Mouse (Mus musculus) forebrain, postnatal 0 days (tissue): ENCODE results near the gene Il1r1. TPM values are rescaled to one million over a fixed set of nuclear protein-coding genes. Genes with fewer than 3 reads are reported as not detected.

Experiments
- ATAC-seq: fragments of 200-750 bp; cut with Nextera tagmentation; 2 replicates; pipeline ENCODE4 v1.8.0; 2017; ENCODE audit warnings: mild to moderate bottlenecking, moderate library complexity
- DNase-seq: peaks from one replicate; pipeline ENCODE4 v3.0.0-alpha.2; 2015
- H3K27ac ChIP-seq: fragments of 300-500 bp; sonication (generic); 2 replicates; pipeline ENCODE4 v1.5.1; 2014; ENCODE audit warnings: low read depth, mild to moderate bottlenecking, antibody characterized with exemption, low read length, moderate library complexity, mixed read lengths
- H3K27me3 ChIP-seq: fragments of 300-500 bp; sonication (generic); 2 replicates; pipeline ENCODE4 v1.6.1; 2014; ENCODE audit warnings: mild to moderate bottlenecking, low read length, mixed read lengths; ENCODE audit not compliant: insufficient read depth
- H3K36me3 ChIP-seq: fragments of 300-500 bp; sonication (generic); 2 replicates; pipeline ENCODE4 v1.6.1; 2014; ENCODE audit warnings: mild to moderate bottlenecking, moderate library complexity; ENCODE audit not compliant: insufficient read depth
- H3K4me1 ChIP-seq: fragments of 300-500 bp; sonication (generic); 2 replicates; pipeline ENCODE4 v1.6.1; 2014; ENCODE audit warnings: antibody characterized with exemption; ENCODE audit not compliant: insufficient read depth
- H3K4me2 ChIP-seq: fragments of 300-500 bp; sonication (generic); 2 replicates; pipeline ENCODE4 v1.6.1; 2014; ENCODE audit warnings: low read depth, mild to moderate bottlenecking, moderate library complexity
- H3K4me3 ChIP-seq: fragments of 300-500 bp; sonication (generic); 2 replicates; pipeline ENCODE4 v1.5.1; 2014; ENCODE audit warnings: low read depth, low read length, mixed read lengths
- H3K9ac ChIP-seq: fragments of 300-500 bp; sonication (generic); 2 replicates; pipeline ENCODE4 v1.6.1; 2014; ENCODE audit warnings: mild to moderate bottlenecking
- H3K9me3 ChIP-seq: fragments of 300-500 bp; sonication (generic); 2 replicates; pipeline ENCODE4 v1.6.1; 2016; ENCODE audit warnings: low read length
- CTCF ChIP-seq: sonication (generic); IDR thresholded peaks from 2 replicates; pipeline ENCODE4 v1.5.1; 2016; ENCODE audit warnings: antibody characterized with exemption, control low read depth, low read depth
- WGBS: fragments of 180-500 bp; shearing (Covaris S2); extraction: QIAGEN DNeasy Blood & Tissue Kit; methylation state at CpG from one replicate; pipeline ENCODE4 v1.1.7; 2014; 5-methylcytosine and 5-hydroxymethylcytosine counted together
- polyA plus RNA-seq: library from polyadenylated mRNA; unstranded; fragments of >200 nt; fragmentation: Nextera tagmentation; extraction: Ambion mirVana; gene quantifications from 2 replicates; pipeline ENCODE4 v1.2.1, GENCODE M21; 2015
- total RNA-seq: library from RNA; depleted of rRNA; stranded (reverse); fragments of >200 nt; gene quantifications from 2 replicates; pipeline ENCODE4 v1.2.3, GENCODE M21; 2014

Gene Il1r1
- total and polyA plus RNA-seq, 2 experiments from 2014 or later: 0.84 to 0.90 TPM

DNA sequence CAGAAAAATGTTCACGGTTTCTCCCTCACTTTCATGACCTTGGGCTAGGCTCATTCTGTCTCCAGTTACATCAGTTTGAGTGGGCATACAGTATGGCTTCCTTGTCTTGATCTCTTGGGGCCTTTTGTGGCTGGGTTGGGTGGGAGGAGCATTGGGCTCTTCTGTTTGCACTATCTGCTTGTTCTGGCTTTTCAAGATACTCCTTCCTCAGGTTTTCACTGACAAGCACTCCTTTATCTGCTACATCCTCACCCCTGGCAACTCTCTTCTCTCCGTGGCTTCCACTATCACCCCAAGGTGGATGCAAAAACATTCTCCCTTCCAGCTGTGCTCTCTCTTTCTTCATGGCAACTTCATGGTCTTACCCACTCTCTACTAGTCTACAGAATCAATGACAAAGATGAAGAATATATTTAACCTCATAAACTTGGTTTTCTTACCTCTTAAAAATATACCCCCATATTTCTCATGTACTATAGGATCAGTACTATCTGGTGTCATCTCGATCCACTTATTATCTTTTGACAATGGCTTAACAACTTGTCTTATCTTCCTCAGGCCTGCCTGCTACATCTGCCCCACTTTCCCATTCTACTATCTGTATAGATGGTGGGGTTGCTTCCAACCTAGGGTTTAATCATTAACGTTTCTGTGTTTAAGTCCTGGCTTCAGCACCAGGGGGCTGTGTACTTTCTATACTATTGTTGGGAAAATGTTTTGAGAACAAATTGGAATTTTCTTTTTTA is 127.5 kb downstream of the Il1r1 start:
- ATAC-seq: no peak
- no peak for TF ChIP-seq CTCF
- no peak for DNase-seq

DNA sequence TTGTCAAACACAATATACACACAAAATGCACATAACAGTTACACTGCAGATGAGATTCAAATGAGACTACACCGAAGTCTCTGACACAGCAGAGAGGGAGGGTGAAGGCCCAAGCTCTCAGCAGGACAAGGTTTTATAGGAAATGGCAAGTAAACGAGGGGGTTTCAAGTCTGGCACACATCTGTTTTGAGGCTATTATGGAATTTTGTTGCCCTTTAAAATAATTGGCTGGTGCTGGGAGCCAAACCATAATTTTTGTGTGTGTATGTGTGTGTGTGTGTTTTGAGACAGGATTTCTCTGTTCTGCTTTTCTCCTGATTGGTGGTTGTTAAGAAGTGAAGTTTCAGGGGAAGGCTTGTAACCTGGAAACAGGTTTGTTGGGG is 128.0 kb downstream of the Il1r1 start:
- no peak overlapping the region for H3K4me3 ChIP-seq
- no peaks in the 10 kb centered on the region for H3K27me3 ChIP-seq
- H3K27ac ChIP-seq: no peak overlapping the region
- H3K36me3 ChIP-seq: no peaks in the 10 kb centered on the region
- no peaks in the 10 kb centered on the region for H3K4me1 ChIP-seq
- no peak for ATAC-seq
- DNase-seq: no peak
- H3K4me2 ChIP-seq: no peak overlapping the region
- no peak overlapping the region for H3K9ac ChIP-seq
- WGBS: 52% methylated on average over 2 of the region's 2 CpGs
- TF ChIP-seq CTCF: no peak
- no peaks in the 10 kb centered on the region for H3K9me3 ChIP-seq

More for the DNA sequence above, 127.5 kb downstream of the Il1r1 start:
- no peak overlapping the region for H3K9ac ChIP-seq
- no peak overlapping the region for H3K4me2 ChIP-seq
- no peak overlapping the region for H3K4me3 ChIP-seq
- no peaks in the 10 kb centered on the region for H3K9me3 ChIP-seq
- H3K27ac ChIP-seq: no peak overlapping the region
- H3K27me3 ChIP-seq: no peaks in the 10 kb centered on the region
- H3K4me1 ChIP-seq: no peaks in the 10 kb centered on the region
- no peaks in the 10 kb centered on the region for H3K36me3 ChIP-seq
- WGBS: 84% methylated on average over 4 of the region's 4 CpGs

DNA sequence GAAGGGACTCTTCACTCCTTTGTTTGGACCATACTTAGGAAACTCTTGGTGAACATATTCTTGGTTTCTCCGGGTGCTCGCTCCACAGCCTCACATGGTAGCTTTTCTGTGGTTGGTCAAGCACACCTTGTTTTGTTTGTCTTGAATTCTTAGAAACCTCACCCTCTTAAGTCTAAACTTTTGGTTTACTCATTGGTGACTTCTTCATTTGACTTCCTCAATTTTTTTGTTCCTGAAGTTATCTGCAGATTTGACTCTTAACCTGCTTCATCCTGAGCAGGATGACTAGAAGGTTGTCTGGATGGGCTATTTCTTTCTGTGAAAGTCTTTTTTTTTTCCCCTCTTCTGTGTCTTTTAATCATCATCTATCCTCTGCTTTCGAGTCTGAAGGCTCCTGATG is 129.8 kb downstream of the Il1r1 start:
- H3K27me3 ChIP-seq: no peaks in the 10 kb centered on the region
- no peak for DNase-seq
- no peak for ATAC-seq
- 87% methylated on average over 3 of the region's 3 CpGs for WGBS
- H3K9ac ChIP-seq: no peak overlapping the region
- H3K4me3 ChIP-seq: no peak overlapping the region
- H3K4me2 ChIP-seq: no peak overlapping the region
- H3K4me1 ChIP-seq: no peaks in the 10 kb centered on the region
- no peaks in the 10 kb centered on the region for H3K9me3 ChIP-seq
- H3K27ac ChIP-seq: no peak overlapping the region
- no peaks in the 10 kb centered on the region for H3K36me3 ChIP-seq
- no peak for TF ChIP-seq CTCF

GRCm38 (mm10) chr1:40355431-40355843 is 130.6 kb downstream of the Il1r1 start:
- no peaks in the 10 kb centered on the region for H3K27me3 ChIP-seq
- 92% methylated on average over 4 of the region's 4 CpGs for WGBS
- H3K9ac ChIP-seq: no peak overlapping the region
- no peak overlapping the region for H3K4me2 ChIP-seq
- no peaks in the 10 kb centered on the region for H3K4me1 ChIP-seq
- TF ChIP-seq CTCF: no peak
- DNase-seq (no peak), ATAC-seq (no peak)
- no peak overlapping the region for H3K27ac ChIP-seq
- no peaks in the 10 kb centered on the region for H3K9me3 ChIP-seq
- H3K4me3 ChIP-seq: no peak overlapping the region
- no peaks in the 10 kb centered on the region for H3K36me3 ChIP-seq

DNA sequence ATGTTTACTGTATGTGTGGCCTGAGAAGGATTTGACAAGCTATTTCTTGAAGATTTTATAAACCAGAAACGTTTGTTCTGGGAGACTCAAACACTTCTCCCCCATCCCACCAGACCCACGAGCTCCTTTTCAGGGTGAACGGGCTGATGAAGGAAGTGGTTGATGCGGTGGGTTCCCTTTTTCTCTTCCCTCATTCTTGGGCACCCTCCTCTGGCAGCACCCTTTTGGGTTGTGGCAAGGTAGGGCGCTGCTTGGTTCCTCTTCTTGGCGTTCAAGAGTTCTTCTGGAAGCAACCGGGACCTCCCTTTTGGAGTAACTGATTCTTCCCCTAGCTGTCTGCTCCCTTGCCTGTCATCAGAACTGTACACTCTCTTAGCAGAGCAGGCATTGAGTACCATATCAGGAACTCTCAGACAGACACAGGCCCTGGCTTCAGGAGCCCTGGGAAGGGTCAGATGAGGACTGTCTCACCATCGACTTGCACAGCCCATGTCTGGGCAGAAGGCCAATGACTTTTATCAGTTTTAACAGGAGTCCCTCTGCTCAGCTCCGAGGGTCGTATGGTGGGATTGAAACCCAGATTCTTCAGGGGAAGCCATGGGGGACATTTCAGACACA is 131.1 kb downstream of the Il1r1 start:
- no peak overlapping the region for H3K4me2 ChIP-seq
- H3K9ac ChIP-seq: no peak overlapping the region
- no peak for DNase-seq
- TF ChIP-seq CTCF: no peak
- ATAC-seq: no peak
- 84% methylated on average over 10 of the region's 10 CpGs for WGBS
- no peaks in the 10 kb centered on the region for H3K4me1 ChIP-seq
- H3K27me3 ChIP-seq: no peaks in the 10 kb centered on the region
- H3K27ac ChIP-seq: no peak overlapping the region
- H3K36me3 ChIP-seq: no peaks in the 10 kb centered on the region
- no peaks in the 10 kb centered on the region for H3K9me3 ChIP-seq
- no peak overlapping the region for H3K4me3 ChIP-seq

DNA sequence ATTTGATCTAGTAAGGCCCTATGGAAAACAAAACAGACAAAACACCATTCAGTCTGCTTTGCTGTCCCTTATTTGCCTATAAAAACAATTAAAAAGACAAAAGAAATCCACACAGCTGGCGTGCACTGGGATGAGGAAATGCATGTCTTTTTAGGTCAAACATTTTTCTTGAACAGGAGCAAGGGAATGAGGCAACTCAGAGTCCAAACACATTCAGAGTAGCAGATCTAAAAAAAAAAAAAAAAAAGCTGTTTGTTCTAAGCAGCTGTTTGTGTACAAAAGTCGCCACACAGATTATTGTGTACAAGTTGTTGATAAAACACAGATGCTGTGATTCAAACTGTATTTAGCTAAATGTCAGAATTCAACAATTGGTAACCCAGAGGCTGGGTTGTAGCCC is 133.0 kb downstream of the Il1r1 start:
- 38% methylated on average over 2 of the region's 2 CpGs for WGBS
- Histone ChIP-seq H3K27ac (no peak overlapping the region), H3K36me3 (no peaks in the 10 kb centered on the region), H3K4me3 (no peak overlapping the region), H3K9ac (no peak overlapping the region), H3K4me1 (no peaks in the 10 kb centered on the region), H3K4me2 (no peak overlapping the region), H3K9me3 (no peaks in the 10 kb centered on the region), H3K27me3 (no peaks in the 10 kb centered on the region)
- ATAC-seq (no peak), DNase-seq (no peak)
- no peak for TF ChIP-seq CTCF

GRCm38 (mm10) chr1:40358351-40358750 is 133.5 kb downstream of the Il1r1 start:
- no peaks in the 10 kb centered on the region for H3K9me3 ChIP-seq
- no peak overlapping the region for H3K4me2 ChIP-seq
- no peaks in the 10 kb centered on the region for H3K4me1 ChIP-seq
- no peak overlapping the region for H3K4me3 ChIP-seq
- 79% methylated on average over 2 of the region's 2 CpGs for WGBS
- no peak for DNase-seq
- no peak for TF ChIP-seq CTCF
- H3K27ac ChIP-seq: no peak overlapping the region
- ATAC-seq: no peak
- H3K9ac ChIP-seq: no peak overlapping the region
- H3K36me3 ChIP-seq: no peaks in the 10 kb centered on the region
- H3K27me3 ChIP-seq: no peaks in the 10 kb centered on the region
